Mouse (Mus musculus): Measurements from ENCODE around the gene Btbd1. TPM values are rescaled to one million over a fixed set of nuclear protein-coding genes. Genes with fewer than 3 reads are reported as not detected.

The Btbd1 gene
- polyA plus RNA-seq, 1 experiment from 2014 or later: 41.2 TPM

GRCm38 (mm10) chr7:81855694-81856093, 26.5 kb upstream of the Btbd1 start, which contains the start of gene Gm10160:
Gene Gm10160 (minus strand): TSS chr7:81855794.
- Histone ChIP-seq H3K27ac (ENCODE audit: low read length) (no peak within 1 kb of the TSS), H3K36me3 (ENCODE audit: control insufficient read depth, insufficient read depth, low read length) (no peaks in the 10 kb centered on the region), H3K27me3 (ENCODE audit: control insufficient read depth, insufficient read depth, low read length) (peaks cover 31% of the 10 kb centered on the region), H3K4me2 (ENCODE audit: low read depth, low read length) (no peak within 1 kb of the TSS), H3K9me3 (replicated peaks; ENCODE audit: control insufficient read depth, low read length) (no peaks in the 10 kb centered on the region), H3K4me3 (replicated peaks; ENCODE audit: low read length) (no peak within 1 kb of the TSS), H3K4me1 (ENCODE audit: control insufficient read depth, insufficient read depth, low read length) (peaks cover 11% of the 10 kb centered on the region; the same call in 1 of the 2 replicates), H3K9ac (ENCODE audit: low read length) (no peak within 1 kb of the TSS)
- WGBS: 83% methylated on average over 1 of the region's 1 CpGs
- no peak for ATAC-seq (ENCODE audit: insufficient read depth, low FRiP score)

GRCm38 (mm10) chr7:81854568-81855307, 25.5 kb upstream of the Btbd1 start:
- 55% methylated on average over 8 of the region's 8 CpGs for WGBS
- Histone ChIP-seq H3K4me1 (ENCODE audit: control insufficient read depth, insufficient read depth, low read length) (peaks cover 11% of the 10 kb centered on the region; the same call in 1 of the 2 replicates), H3K36me3 (ENCODE audit: control insufficient read depth, insufficient read depth, low read length) (no peaks in the 10 kb centered on the region), H3K27ac (ENCODE audit: low read length) (no peak overlapping the region), H3K27me3 (ENCODE audit: control insufficient read depth, insufficient read depth, low read length) (peaks cover 26% of the 10 kb centered on the region), H3K4me3 (replicated peaks; ENCODE audit: low read length) (no peak overlapping the region), H3K9me3 (replicated peaks; ENCODE audit: control insufficient read depth, low read length) (no peaks in the 10 kb centered on the region), H3K4me2 (ENCODE audit: low read depth, low read length) (no peak overlapping the region), H3K9ac (ENCODE audit: low read length) (no peak overlapping the region)
- peak; percentile 44 for ATAC-seq (ENCODE audit: insufficient read depth, low FRiP score)

- no peak for ATAC-seq (ENCODE audit: insufficient read depth, low FRiP score)
- Histone ChIP-seq H3K36me3 (ENCODE audit: control insufficient read depth, insufficient read depth, low read length) (no peaks in the 10 kb centered on the region), H3K9ac (ENCODE audit: low read length) (no peak overlapping the region), H3K4me2 (ENCODE audit: low read depth, low read length) (no peak overlapping the region), H3K27me3 (ENCODE audit: control insufficient read depth, insufficient read depth, low read length) (no peaks in the 10 kb centered on the region), H3K4me1 (ENCODE audit: control insufficient read depth, insufficient read depth, low read length) (peaks cover 3% of the 10 kb centered on the region; the same call in 1 of the 2 replicates), H3K4me3 (replicated peaks; ENCODE audit: low read length) (no peak overlapping the region), H3K27ac (ENCODE audit: low read length) (no peak overlapping the region), H3K9me3 (replicated peaks; ENCODE audit: control insufficient read depth, low read length) (no peaks in the 10 kb centered on the region)
- WGBS: 59% methylated on average over 3 of the region's 3 CpGs
Measured at GRCm38 (mm10) chr7:81851706-81852105, 22.5 kb upstream of the Btbd1 start.

GRCm38 (mm10) chr7:81850171-81850570, 20.9 kb upstream of the Btbd1 start:
- Histone ChIP-seq H3K4me1 (ENCODE audit: control insufficient read depth, insufficient read depth, low read length) (peaks cover 3% of the 10 kb centered on the region; the same call in 1 of the 2 replicates), H3K27ac (ENCODE audit: low read length) (no peak overlapping the region), H3K4me3 (replicated peaks; ENCODE audit: low read length) (no peak overlapping the region), H3K9ac (ENCODE audit: low read length) (no peak overlapping the region), H3K9me3 (replicated peaks; ENCODE audit: control insufficient read depth, low read length) (no peaks in the 10 kb centered on the region), H3K36me3 (ENCODE audit: control insufficient read depth, insufficient read depth, low read length) (no peaks in the 10 kb centered on the region), H3K4me2 (ENCODE audit: low read depth, low read length) (no peak overlapping the region), H3K27me3 (ENCODE audit: control insufficient read depth, insufficient read depth, low read length) (no peaks in the 10 kb centered on the region)
- ATAC-seq (ENCODE audit: insufficient read depth, low FRiP score): no peak
- 72% methylated on average over 6 of the region's 6 CpGs for WGBS

- Histone ChIP-seq H3K4me3 (replicated peaks; ENCODE audit: low read length) (no peak overlapping the region), H3K9ac (ENCODE audit: low read length) (no peak overlapping the region), H3K27ac (ENCODE audit: low read length) (no peak overlapping the region), H3K4me2 (ENCODE audit: low read depth, low read length) (no peak overlapping the region), H3K27me3 (ENCODE audit: control insufficient read depth, insufficient read depth, low read length) (no peaks in the 10 kb centered on the region), H3K4me1 (ENCODE audit: control insufficient read depth, insufficient read depth, low read length) (peaks cover 3% of the 10 kb centered on the region; the same call in 1 of the 2 replicates), H3K9me3 (replicated peaks; ENCODE audit: control insufficient read depth, low read length) (no peaks in the 10 kb centered on the region), H3K36me3 (ENCODE audit: control insufficient read depth, insufficient read depth, low read length) (no peaks in the 10 kb centered on the region)
- 84% methylated on average over 7 of the region's 7 CpGs for WGBS
- no peak for ATAC-seq (ENCODE audit: insufficient read depth, low FRiP score)
Measured at GRCm38 (mm10) chr7:81849633-81850032, 20.4 kb upstream of the Btbd1 start.

- Histone ChIP-seq H3K4me1 (ENCODE audit: control insufficient read depth, insufficient read depth, low read length) (peaks cover 3% of the 10 kb centered on the region; the same call in 1 of the 2 replicates), H3K36me3 (ENCODE audit: control insufficient read depth, insufficient read depth, low read length) (no peaks in the 10 kb centered on the region), H3K4me3 (replicated peaks; ENCODE audit: low read length) (no peak overlapping the region), H3K27me3 (ENCODE audit: control insufficient read depth, insufficient read depth, low read length) (no peaks in the 10 kb centered on the region), H3K4me2 (ENCODE audit: low read depth, low read length) (no peak overlapping the region), H3K9me3 (replicated peaks; ENCODE audit: control insufficient read depth, low read length) (no peaks in the 10 kb centered on the region), H3K9ac (ENCODE audit: low read length) (no peak overlapping the region), H3K27ac (ENCODE audit: low read length) (no peak overlapping the region)
- 79% methylated on average over 5 of the region's 5 CpGs for WGBS
- ATAC-seq (ENCODE audit: insufficient read depth, low FRiP score): no peak
Measured at GRCm38 (mm10) chr7:81849214-81849613, 20.0 kb upstream of the Btbd1 start.

GRCm38 (mm10) chr7:81847777-81848176, 18.5 kb upstream of the Btbd1 start:
- Histone ChIP-seq H3K9me3 (replicated peaks; ENCODE audit: control insufficient read depth, low read length) (no peaks in the 10 kb centered on the region), H3K27ac (ENCODE audit: low read length) (no peak overlapping the region), H3K4me1 (ENCODE audit: control insufficient read depth, insufficient read depth, low read length) (peaks cover 3% of the 10 kb centered on the region; the same call in 1 of the 2 replicates), H3K4me2 (ENCODE audit: low read depth, low read length) (no peak overlapping the region), H3K27me3 (ENCODE audit: control insufficient read depth, insufficient read depth, low read length) (no peaks in the 10 kb centered on the region), H3K9ac (ENCODE audit: low read length) (no peak overlapping the region), H3K36me3 (ENCODE audit: control insufficient read depth, insufficient read depth, low read length) (no peaks in the 10 kb centered on the region), H3K4me3 (replicated peaks; ENCODE audit: low read length) (no peak overlapping the region)
- no peak for ATAC-seq (ENCODE audit: insufficient read depth, low FRiP score)
- 50% methylated on average over 4 of the region's 4 CpGs for WGBS

GRCm38 (mm10) chr7:81847010-81847409, 17.8 kb upstream of the Btbd1 start:
- Histone ChIP-seq H3K4me2 (ENCODE audit: low read depth, low read length) (no peak overlapping the region), H3K9ac (ENCODE audit: low read length) (no peak overlapping the region), H3K4me3 (replicated peaks; ENCODE audit: low read length) (no peak overlapping the region), H3K27ac (ENCODE audit: low read length) (no peak overlapping the region), H3K36me3 (ENCODE audit: control insufficient read depth, insufficient read depth, low read length) (no peaks in the 10 kb centered on the region), H3K9me3 (replicated peaks; ENCODE audit: control insufficient read depth, low read length) (no peaks in the 10 kb centered on the region), H3K27me3 (ENCODE audit: control insufficient read depth, insufficient read depth, low read length) (no peaks in the 10 kb centered on the region), H3K4me1 (ENCODE audit: control insufficient read depth, insufficient read depth, low read length) (peaks cover 3% of the 10 kb centered on the region; the same call in 1 of the 2 replicates)
- WGBS: 41% methylated on average over 8 of the region's 8 CpGs
- ATAC-seq (ENCODE audit: insufficient read depth, low FRiP score): no peak

- H3K27ac ChIP-seq (ENCODE audit: low read length): no peak overlapping the region
- ATAC-seq (ENCODE audit: insufficient read depth, low FRiP score): no peak
- H3K36me3 ChIP-seq (ENCODE audit: control insufficient read depth, insufficient read depth, low read length): no peaks in the 10 kb centered on the region
- no peak overlapping the region for H3K4me2 ChIP-seq (ENCODE audit: low read depth, low read length)
- peaks cover 3% of the 10 kb centered on the region; the same call in 1 of the 2 replicates for H3K4me1 ChIP-seq (ENCODE audit: control insufficient read depth, insufficient read depth, low read length)
- H3K9ac ChIP-seq (ENCODE audit: low read length): no peak overlapping the region
- 60% methylated on average over 8 of the region's 8 CpGs for WGBS
- H3K9me3 ChIP-seq (replicated peaks; ENCODE audit: control insufficient read depth, low read length): no peaks in the 10 kb centered on the region
- H3K4me3 ChIP-seq (replicated peaks; ENCODE audit: low read length): no peak overlapping the region
- H3K27me3 ChIP-seq (ENCODE audit: control insufficient read depth, insufficient read depth, low read length): no peaks in the 10 kb centered on the region
Measured at GRCm38 (mm10) chr7:81846008-81846407, 16.8 kb upstream of the Btbd1 start.
